Mouse (Mus musculus) left cerebral cortex, adult 2 months (tissue): ENCODE data around the gene Scgb1a1. TPM values are rescaled to one million over a fixed set of nuclear protein-coding genes. Genes with fewer than 3 reads are reported as not detected.
"Not testable (repeated sequence)": the region's sequence is repeated elsewhere in the genome, so short reads cannot be mapped to it uniquely, and the experiment has no call there.

Experiments used
- DNase-seq, 2 experiments: peaks; one replicate each; pipeline ENCODE4 v3.0.0; 2021 to 2022; ENCODE audit warnings: low spot score in 2 of 2, mixed read lengths in 1 of 2; ENCODE audit errors: extremely low spot score in 1 of 2
- H3K27ac ChIP-seq: fragments of 200-600 bp; 2 replicates; pipeline ENCODE4 v1.8.1; 2022
- H3K4me3 ChIP-seq: fragments of 200-600 bp; 2 replicates; pipeline ENCODE4 v1.8.1; 2022
- CTCF ChIP-seq: fragments of 200-600 bp; IDR thresholded peaks from 2 replicates; pipeline ENCODE4 v1.8.1; 2022; ENCODE audit warnings: antibody characterized with exemption, mild to moderate bottlenecking, moderate library complexity
- intact Hi-C: fragments of 180-260 bp; cut with DNase I; formaldehyde crosslinking; loops from one replicate; pipeline ENCODE4 v1.15.1; 2025
- total RNA-seq, 2 experiments: library from RNA; stranded (reverse); gene quantifications; 2 replicates each; pipeline ENCODE4 v1.2.3; 2021

Scgb1a1 gene
- total RNA-seq, 2 experiments from 2014 or later: not detected

- Histone ChIP-seq H3K27ac (no peak overlapping the region), H3K4me3 (no peak overlapping the region)
- intact Hi-C loops: no loop called here
- no peak for DNase-seq
- no peak for TF ChIP-seq CTCF
These were observed 7.4 kb upstream of the Scgb1a1 start for GRCm38 (mm10) chr19:9095111-9095510.

- intact Hi-C loops: no loop called here
- H3K27ac ChIP-seq: no peak overlapping the region
- H3K4me3 ChIP-seq: no peak overlapping the region
- no peak for TF ChIP-seq CTCF
- no peak for DNase-seq
These were observed 3.0 kb upstream of the Scgb1a1 start for GRCm38 (mm10) chr19:9090709-9091108.

GRCm38 (mm10) chr19:9090191-9090590 is 2.4 kb upstream of the Scgb1a1 start:
- Histone ChIP-seq H3K27ac (no peak overlapping the region), H3K4me3 (no peak overlapping the region)
- DNase-seq: no peak
- no peak for TF ChIP-seq CTCF
- intact Hi-C loops: no loop called here

- H3K27ac ChIP-seq, intact Hi-C loops, H3K4me3 ChIP-seq, DNase-seq: not testable (repeated sequence)
These were observed 3.9 kb downstream of the Scgb1a1 start for GRCm38 (mm10) chr19:9083892-9084291.

- Histone ChIP-seq H3K27ac (no peak overlapping the region), H3K4me3 (no peak overlapping the region)
- intact Hi-C loops: no loop called here
- no peak for DNase-seq
- TF ChIP-seq CTCF: no peak
These were observed 4.8 kb downstream of the Scgb1a1 start for GRCm38 (mm10) chr19:9083010-9083355.

- peak; percentile 95 for TF ChIP-seq CTCF
- DNase-seq: peak; percentile 72 to 74
- intact Hi-C loops: loop anchor here (1.0 kb wide), 2 partner anchors 89 to 107 kb away; no protein-coding TSS in a partner anchor
- Histone ChIP-seq H3K27ac (no peak overlapping the region), H3K4me3 (no peak overlapping the region)
These were observed 5.4 kb downstream of the Scgb1a1 start for GRCm38 (mm10) chr19:9082191-9083009.

GRCm38 (mm10) chr19:9081311-9082190 is 6.2 kb downstream of the Scgb1a1 start:
- TF ChIP-seq CTCF: no peak
- H3K4me3 ChIP-seq: no peak overlapping the region
- intact Hi-C loops: loop anchor here (1.0 kb wide), 2 partner anchors 88 to 106 kb away; no protein-coding TSS in a partner anchor
- no peak for DNase-seq
- no peak overlapping the region for H3K27ac ChIP-seq

GRCm38 (mm10) chr19:9079916-9080315 is 7.8 kb downstream of the Scgb1a1 start:
- no peak for TF ChIP-seq CTCF
- intact Hi-C loops: no loop called here
- no peak for DNase-seq
- H3K27ac ChIP-seq: no peak overlapping the region
- no peak overlapping the region for H3K4me3 ChIP-seq

- intact Hi-C loops: no loop called here
- 0 out of 2 replicates have a peak overlapping the region, but pooled peaks have one; percentile 28 for H3K27ac ChIP-seq
- H3K4me3 ChIP-seq: no peak overlapping the region
- DNase-seq: no peak
- no peak for TF ChIP-seq CTCF
These were observed 10.6 kb downstream of the Scgb1a1 start for GRCm38 (mm10) chr19:9076982-9077660.

GRCm38 (mm10) chr19:9076035-9076434 is 11.7 kb downstream of the Scgb1a1 start:
- TF ChIP-seq CTCF: no peak
- no peak overlapping the region for H3K4me3 ChIP-seq
- peak overlapping the region; percentile 54; the same call in 1 of the 2 replicates for H3K27ac ChIP-seq
- DNase-seq: no peak
- intact Hi-C loops: no loop called here

GRCm38 (mm10) chr19:9075558-9075957 is 12.2 kb downstream of the Scgb1a1 start:
- Histone ChIP-seq H3K27ac (peak overlapping the region; percentile 54; the same call in 1 of the 2 replicates), H3K4me3 (no peak overlapping the region)
- no peak for DNase-seq
- intact Hi-C loops: loop anchor here (2.0 kb wide), 1 partner anchor 77 kb away; no protein-coding TSS in a partner anchor
- no peak for TF ChIP-seq CTCF
